Mouse (Mus musculus): ENCODE measurements around the gene Snrpn. TPM values are rescaled to one million over a fixed set of nuclear protein-coding genes. Genes with fewer than 3 reads are reported as not detected.

Snrpn gene
- total RNA-seq, 1 experiment from 2014 or later, result 1.5 TPM

DNA sequence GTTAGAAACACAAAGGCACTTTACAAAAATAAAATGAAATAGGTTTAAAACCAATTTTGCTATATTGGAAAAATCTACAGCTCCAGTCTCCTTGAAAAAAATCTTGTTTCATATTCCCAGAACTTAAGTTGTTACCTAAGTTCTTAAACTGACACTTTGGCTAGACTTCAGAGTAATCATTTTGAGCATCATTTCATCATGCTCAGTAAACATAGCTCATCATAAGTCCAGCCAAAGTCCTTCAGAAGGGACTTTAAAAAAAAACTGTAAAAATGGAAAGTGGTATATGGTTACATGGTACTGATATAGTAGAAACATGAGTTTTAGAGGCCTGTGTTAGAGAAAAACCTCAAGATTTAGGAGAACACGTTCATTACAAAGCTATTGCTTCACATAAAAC is 161.4 kb downstream of the Snrpn start:
- no peak for ATAC-seq (replicated peaks in 1 of 2; ENCODE audit: insufficient read depth in 1 of 2, low FRiP score in 2 of 2, low TSS enrichment in 1 of 2, low read depth in 1 of 2, poor library complexity in 2 of 2, severe bottlenecking in 2 of 2)

Other genes starting within 250 kb of the Snrpn start
- gene Snurf, start 135.2 kb downstream of the Snrpn start, total RNA-seq (2017), result not detected in 2 replicates
- 0.40 TPM in 1 of 2 replicates, not detected in the other for gene Gm38393, start 135.2 kb downstream of the Snrpn start, total RNA-seq (2017)

All from hematopoietic stem cell, adult 5-6 weeks (primary cell).